Mouse (Mus musculus) T-cell, adult 66 days (primary cell): ENCODE data around the gene Prl2a1. TPM values are rescaled to one million over a fixed set of nuclear protein-coding genes. Genes with fewer than 3 reads are reported as not detected.

Source experiments
- total RNA-seq, 2 experiments: library from RNA; stranded (reverse); gene quantifications; 3 replicates in 1 of 2; 4 replicates in 1 of 2; pipeline ENCODE4 v1.2.4; 2023

Gene Prl2a1
- not detected for total RNA-seq

DNA sequence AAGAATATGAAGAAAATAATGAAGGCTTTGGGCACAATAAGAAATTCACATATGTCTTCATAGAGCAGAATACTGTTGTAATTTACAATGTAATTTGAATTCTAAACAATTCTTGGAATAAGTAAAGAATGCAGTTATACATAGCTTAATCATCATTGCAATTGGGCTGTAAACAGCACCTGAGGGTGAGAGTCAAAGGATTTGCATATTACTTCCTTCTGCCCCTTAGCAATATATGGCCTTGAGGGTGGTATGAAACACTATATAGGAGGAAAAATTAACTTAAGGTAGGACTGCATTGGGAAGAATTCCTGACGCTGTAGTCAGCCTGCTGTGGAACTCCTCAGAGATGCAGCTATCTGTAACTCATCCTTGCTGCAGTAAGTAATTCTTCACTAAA lies at the start of gene Prl2a1:
TSS of gene Prl2a1 (plus strand) at position 301 of the 400 bp plus-strand sequence.

DNA sequence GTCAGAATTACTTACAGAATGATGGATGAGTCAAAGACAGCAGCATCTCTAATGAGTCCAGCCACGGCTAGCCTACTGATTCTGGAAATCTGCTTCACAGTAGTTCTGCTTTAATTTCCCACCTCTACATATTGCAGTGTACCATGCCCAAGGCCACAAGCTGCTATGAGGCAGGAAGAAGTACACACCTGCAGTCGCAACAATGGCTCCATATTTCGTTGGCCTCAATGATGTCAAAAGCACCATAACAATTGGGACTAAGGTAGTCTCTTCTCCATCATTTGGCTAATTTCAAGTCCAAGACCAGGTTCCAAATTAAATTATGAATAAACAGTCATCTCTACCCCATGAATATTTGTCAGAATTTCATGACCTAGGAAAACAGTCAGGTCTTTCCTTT lies 20.8 kb upstream of the Prl2a1 start, which contains the start of gene Prl7c1:
TSS of gene Prl7c1 (minus strand) at position 101 of the 400 bp plus-strand sequence.

DNA sequence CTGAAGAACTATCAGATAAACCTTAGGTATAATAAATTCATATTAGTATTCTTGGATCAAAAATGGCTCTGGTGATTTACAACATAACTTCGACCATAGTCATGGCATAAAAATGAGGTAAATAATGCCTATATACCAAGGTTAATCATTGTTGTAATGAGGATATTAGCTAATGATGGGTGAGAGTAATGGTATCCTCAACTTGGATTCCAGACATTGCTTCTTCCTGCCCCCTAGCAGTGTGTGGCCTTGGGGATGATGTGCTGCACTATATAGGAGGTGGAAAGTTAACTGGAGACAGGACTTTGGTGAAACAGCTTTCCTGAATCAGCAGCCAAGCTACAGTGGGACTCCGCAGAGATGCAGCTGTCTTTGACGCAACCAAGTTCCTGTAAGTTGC lies 47.6 kb downstream of the Prl2a1 start, which contains the start of gene Prl2c1:
TSS of gene Prl2c1 (plus strand) at position 301 of the 400 bp plus-strand sequence.

Other genes starting within 250 kb of the Prl2a1 start
- not detected for gene Prl8a9, start 237.0 kb upstream of the Prl2a1 start, total RNA-seq
- gene Prl8a1, start 219.5 kb upstream of the Prl2a1 start, total RNA-seq: not detected
- gene Prl7b1, start 191.1 kb upstream of the Prl2a1 start, total RNA-seq: not detected
- gene Prl7a1, start 159.2 kb upstream of the Prl2a1 start, total RNA-seq: not detected
- gene Prl7a2, start 133.6 kb upstream of the Prl2a1 start, total RNA-seq: not detected
- not detected for gene Prl7d1, start 84.9 kb upstream of the Prl2a1 start, total RNA-seq
- not detected for gene Prl7c1, start 20.9 kb upstream of the Prl2a1 start, total RNA-seq
- not detected for gene Prl2c1, start 47.7 kb downstream of the Prl2a1 start, total RNA-seq
- not detected for gene Prl4a1, start 214.6 kb downstream of the Prl2a1 start, total RNA-seq